Mouse (Mus musculus) small intestine, adult 2 months (tissue): ENCODE data around the gene Cfap298.

Experiments used
- CTCF ChIP-seq: fragments of 200-500 bp; IDR thresholded peaks from 2 replicates; pipeline ENCODE4 v1.5.1; 2012; ENCODE audit warnings: low read depth, mild to moderate bottlenecking, control low read depth, inconsistent platforms, low read length, moderate library complexity, mixed read lengths; ENCODE audit not compliant: insufficient replicate concordance, insufficient read length; ENCODE audit errors: extremely low read depth
- POLR2A ChIP-seq: fragments of 200-500 bp; IDR thresholded peaks from 2 replicates; pipeline ENCODE4 v1.6.1; 2012; ENCODE audit warnings: low read depth, mild to moderate bottlenecking, control low read depth, inconsistent platforms, low read length, moderate library complexity

- TF ChIP-seq CTCF (no peak), POLR2A (no peak)
These were observed 23.6 kb upstream of the Cfap298 start for GRCm38 (mm10) chr16:90958301-90959085.
